Mouse (Mus musculus) kidney, adult 2 months (tissue): Measurements from ENCODE around the gene Magt1.

Experiments
- CTCF ChIP-seq: fragments of 200-500 bp; conservative IDR thresholded peaks from 2 replicates; pipeline ENCODE4 v1.5.1; 2011; ENCODE audit warnings: low read depth, mild to moderate bottlenecking, control low read depth, low read length, moderate library complexity, mixed read lengths; ENCODE audit not compliant: insufficient read depth, insufficient read length
- POLR2A ChIP-seq: fragments of 200-500 bp; IDR thresholded peaks from one replicate; pipeline ENCODE4 v1.6.1; 2011; ENCODE audit warnings: low read depth, low read length, control low read depth

DNA sequence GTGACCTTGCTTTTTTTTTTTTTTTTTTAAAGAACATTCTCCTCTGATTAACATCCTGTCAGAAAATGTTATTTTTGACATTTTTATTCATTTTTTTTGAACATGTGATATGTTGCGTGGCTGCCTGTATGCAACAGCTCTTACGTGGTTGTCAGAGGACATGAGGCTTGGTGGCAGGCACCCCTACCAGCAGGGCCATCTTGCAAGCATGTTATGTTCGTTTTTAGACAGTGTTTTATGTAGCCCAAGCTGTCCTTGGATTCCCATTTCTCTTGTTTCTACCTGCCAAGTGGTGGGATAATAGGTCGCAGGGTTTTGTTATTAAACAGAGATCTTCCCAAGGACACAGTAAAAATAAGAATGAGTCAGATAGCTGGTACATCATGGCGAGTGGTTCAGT lies 18.5 kb upstream of the Magt1 start:
- TF ChIP-seq CTCF (no peak), POLR2A (no peak)
